Mouse (Mus musculus) ZHBTc4 (cell line): ENCODE data around the gene Zfp988.
"Not testable (repeated sequence)": the region's sequence is repeated elsewhere in the genome, so short reads cannot be mapped to it uniquely, and the experiment has no call there.

ENCODE experiments used
- DNase-seq: peaks from one replicate; pipeline ENCODE4 v3.0.0-alpha.2; 2011; ENCODE audit warnings: low read depth, low spot score

Zfp988 gene

DNA sequence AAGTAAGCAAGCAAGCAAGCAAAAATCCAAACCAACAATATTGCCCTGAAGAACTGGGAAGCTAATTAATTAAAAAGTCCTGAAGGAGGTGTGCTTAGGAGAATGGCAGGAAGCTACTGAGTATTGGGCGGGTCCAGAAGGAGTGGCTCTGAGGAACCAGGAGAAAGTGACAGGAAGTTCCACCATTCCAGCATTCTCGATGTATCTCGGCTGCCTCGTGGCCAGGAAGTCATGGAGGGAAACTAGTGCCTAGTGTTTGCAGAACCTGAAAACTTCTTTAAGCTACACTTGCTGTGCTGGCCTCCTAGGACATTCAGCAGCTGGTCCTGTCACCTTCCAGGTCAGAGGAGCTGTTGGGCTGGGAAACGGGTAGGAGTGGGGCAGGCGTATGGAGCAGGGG, at the start of gene Zfp988:
Gene Zfp988 (plus strand): TSS at position 239 of the 400 bp plus-strand sequence.
- DNase-seq, result peak; percentile 57

DNA sequence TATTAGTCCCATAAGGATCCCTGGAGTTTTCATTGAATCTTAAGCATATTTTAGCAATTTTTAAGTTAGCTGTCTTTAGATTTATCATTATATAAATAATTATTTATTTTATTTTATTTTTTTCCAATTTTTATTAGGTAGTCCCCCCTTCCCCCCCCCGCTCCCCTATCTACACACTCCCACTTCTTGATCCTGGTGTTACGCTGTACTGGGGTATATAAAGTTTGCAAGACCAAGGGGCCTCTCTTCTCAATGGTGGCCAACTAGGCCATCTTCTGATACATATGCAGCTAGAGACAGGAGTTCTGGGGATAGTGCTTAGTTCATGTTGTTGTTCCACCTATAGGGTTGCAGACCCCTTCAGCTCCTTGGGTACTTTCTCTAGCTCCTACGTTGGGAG, 42.8 kb upstream of the Zfp988 start:
- DNase-seq, result not testable (repeated sequence)

DNA sequence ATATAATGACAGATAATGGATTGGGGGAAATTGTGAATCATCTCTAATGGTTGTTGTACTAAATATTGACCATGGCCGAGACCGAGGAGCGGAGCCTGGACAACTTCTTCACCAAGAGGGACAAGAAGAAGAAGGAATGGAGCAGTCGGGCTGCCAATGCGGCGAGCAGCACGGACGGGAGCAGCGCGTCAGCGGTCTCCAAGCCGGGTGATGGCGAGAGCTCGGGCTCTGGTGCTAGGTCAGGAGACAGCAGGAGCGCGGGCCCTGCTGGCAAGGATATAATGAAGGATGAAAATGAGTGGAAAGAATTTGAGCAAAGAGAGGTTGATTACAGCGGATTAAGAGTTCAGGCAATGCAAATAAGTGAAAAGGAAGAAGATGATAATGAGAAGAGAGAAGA, 38.2 kb upstream of the Zfp988 start:
- not testable (repeated sequence) for DNase-seq

DNA sequence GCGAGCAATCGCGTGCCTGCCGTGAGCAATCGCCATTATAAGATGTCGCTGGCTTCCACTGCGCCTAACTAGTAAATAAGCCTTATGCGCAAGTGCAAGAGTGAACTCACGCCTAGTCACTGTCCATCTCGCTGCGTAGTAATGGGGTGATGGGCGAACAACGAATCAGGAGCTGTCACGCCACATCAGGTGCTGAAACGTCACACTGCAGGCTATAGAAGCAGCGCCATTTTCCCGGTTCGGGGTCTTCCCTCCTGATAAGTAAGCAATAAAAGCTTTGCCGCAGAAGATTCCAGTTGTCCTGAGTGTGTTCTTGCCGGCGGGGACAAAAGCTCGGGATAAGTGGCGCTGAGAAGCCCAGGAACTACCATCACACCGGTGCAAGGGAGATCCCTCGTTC, 36.7 kb upstream of the Zfp988 start:
- peak; percentile 16 for DNase-seq

DNA sequence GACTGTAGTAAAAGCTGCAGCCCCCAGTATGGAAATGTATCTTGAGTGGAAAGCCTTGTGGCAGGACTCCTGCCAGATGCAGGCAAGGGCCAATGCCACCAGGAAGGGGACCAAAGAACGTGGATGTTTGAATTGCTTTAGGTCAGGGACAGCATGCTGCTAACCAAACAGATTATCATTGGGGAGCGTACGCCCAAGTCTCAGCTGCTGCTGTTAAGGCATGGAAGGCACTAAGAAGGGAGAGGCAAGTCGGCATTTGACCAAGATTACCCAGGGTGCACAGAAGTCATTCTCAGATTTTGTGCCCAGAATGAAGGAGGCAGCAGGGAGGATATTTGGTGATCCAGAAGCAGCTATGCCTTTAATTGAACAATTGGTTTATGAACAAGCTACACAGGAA, 35.4 kb upstream of the Zfp988 start:
- DNase-seq, result not testable (repeated sequence)

GRCm38 (mm10) chr4:147271601-147272000, 33.9 kb upstream of the Zfp988 start:
- not testable (repeated sequence) for DNase-seq

DNA sequence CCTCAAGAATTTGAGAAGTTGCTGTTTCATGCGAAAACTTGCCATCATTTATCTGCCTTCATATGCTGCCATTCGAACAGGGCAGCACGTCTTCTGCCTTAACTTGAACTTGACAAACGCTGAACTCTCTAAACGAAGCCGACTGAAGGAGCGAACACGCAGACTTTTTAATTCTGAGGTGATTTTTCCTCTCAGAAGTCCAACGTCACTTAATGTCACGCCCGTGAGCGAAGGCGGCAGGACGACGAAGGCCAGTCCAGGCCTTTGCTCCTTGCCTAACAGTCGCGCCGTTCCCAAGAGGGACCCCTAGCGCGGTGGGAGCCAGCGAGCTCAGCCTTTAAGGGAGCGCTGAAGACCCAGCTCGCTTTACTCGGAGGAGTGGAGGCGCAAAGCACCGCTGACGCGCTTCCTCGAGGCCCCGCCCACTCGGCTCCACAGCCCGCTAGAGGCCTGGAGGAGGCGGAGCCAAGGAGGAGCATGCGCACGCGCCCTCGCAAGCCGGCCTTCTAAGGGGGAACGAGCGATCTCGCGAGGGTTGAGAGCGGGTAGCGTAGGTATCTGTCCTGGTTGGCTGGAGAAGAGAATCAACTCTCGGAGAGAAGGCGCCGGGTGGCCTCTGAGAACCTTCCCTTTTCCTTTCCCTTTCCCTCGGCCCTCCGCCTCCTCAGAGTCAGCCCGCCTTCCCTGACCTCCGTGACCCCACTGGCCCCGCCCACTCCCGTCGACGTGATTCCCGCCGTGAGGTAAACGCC, 30.3 kb upstream of the Zfp988 start:
- DNase-seq, result peak; percentile 99

- peak; percentile 48 for DNase-seq
Observed at GRCm38 (mm10) chr4:147275773-147276140, 29.7 kb upstream of the Zfp988 start.

- not testable (repeated sequence) for DNase-seq
Observed at GRCm38 (mm10) chr4:147280406-147280805, 25.1 kb upstream of the Zfp988 start.

DNA sequence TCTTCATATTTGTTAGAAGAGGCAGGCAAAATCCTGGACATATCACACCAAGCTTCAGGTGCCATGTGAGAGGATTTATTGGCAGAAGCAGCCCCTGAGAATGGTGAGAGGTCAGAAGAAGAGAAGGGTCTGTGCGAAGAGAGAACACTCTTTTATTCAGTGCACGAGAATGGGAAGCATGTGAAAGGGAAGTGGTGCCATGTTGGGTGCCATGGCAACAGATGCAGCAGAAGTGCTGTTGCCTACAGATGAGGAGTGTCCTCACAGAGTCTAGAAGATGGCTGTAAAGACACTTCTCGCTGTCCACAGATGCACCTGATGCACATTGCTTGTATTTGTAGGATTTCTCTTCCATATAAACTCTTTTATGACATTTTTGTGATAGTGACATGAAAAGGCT, 6.9 kb upstream of the Zfp988 start:
- DNase-seq, result peak; percentile 30

DNA sequence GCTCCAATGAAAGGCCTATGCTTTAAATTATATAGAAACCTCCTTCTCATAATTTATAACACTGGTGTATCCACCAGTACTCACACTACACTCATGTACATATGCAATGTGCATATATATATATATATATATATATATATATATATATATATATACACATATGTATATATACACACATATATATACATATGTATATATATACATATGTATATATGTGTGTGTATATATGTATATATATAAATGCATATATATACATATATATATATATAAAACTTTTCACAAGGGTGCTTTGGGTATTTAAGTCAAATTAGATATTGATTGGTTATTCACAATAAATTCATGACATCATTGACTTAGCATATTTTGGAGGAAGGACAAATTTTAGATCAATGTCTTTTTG, 3.1 kb upstream of the Zfp988 start:
- DNase-seq, result not testable (repeated sequence)

- DNase-seq, result not testable (repeated sequence)
Observed at GRCm38 (mm10) chr4:147335036-147335690, 29.7 kb downstream of the Zfp988 start.

DNA sequence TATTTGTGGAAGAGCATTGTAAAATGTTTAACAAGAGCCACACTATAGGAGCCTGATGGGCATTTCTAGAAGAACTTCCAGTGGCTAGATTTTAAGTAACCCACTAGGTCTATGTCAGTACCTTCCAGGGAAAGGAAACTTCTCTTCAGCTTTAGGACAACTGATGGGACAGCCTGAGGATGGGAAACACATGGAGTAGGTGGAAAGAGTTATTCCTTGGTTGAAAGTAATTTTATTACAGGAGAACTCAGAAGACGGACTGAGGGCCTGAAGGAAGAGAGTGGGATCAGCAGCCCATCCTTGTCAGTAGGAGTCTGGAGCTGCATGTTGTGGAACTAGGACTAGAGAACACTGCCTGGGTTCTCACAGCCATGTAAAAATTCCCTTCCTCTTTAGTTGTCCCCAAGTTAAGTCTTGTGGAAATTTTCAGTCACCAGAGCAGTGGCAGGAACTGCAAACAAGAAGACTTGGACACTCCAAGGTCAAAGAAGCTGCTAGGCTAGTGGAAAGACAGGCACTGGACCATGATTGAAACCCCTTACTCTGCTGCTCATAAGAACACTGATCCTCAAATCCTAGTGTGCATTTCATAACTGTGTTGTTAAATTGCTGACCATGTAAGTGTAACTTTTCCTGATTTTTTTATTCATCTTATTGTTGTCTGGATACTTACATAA, 30.4 kb downstream of the Zfp988 start:
- not testable (repeated sequence) for DNase-seq

DNA sequence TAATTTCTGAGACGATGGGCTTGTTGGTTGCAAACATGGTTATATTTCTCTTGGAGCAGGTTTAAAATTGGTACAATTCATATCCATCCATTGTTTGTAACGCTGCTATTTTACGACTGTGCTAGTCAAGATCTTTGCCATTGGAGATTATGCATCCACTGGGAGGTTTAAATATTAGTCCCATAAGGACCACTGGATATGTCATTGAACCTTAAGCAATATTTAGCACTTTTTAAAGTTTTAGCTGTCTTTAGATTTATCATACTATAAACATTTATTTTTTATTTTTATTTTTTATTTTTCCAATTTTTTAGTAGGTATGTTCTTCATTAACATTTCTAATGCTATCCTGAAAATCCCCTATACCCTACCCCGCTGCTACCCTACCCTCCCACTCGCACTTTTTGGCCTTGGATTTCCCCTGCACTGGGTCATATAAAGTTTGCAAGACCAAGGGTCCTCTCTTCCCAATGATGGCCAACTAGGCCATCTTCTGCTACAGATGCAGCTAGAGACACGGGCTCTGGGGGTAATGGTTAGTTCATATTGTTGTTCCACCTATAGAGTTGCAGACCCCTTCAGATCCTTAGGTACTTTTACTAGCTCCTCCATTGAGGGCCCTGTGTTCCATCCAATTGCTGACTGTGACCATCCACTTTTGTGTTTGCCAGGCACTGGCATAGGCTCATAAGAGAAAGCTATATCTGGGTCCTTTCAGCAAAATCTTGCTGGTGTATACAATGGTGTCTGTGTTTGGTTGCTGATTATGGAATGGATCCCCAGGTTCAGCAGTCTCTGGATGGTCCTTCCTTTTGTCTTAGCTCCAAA, 31.1 kb downstream of the Zfp988 start:
- DNase-seq, result not testable (repeated sequence)

DNA sequence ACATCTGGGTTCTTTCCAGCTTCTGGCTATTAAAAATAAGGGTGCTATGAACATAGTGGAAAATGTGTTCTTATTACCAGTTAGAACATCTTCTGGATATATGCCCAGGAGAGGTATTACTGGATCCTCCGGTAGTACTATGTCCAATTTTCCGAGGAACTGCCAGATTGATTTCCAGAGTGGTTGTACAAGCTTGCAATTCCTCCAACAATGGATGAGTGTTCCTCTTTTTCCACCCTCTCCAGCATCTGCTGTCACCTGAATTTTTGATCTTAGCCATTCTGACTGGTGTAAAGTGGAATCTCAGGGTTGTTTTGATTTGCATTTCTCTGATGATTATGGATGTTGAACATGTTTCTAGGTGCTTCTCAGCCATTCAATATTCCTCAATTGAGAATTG, 32.0 kb downstream of the Zfp988 start:
- DNase-seq, result not testable (repeated sequence)

GRCm38 (mm10) chr4:147338032-147338610, 32.6 kb downstream of the Zfp988 start:
- DNase-seq, result no peak

- DNase-seq, result not testable (repeated sequence)
Observed at GRCm38 (mm10) chr4:147338706-147339105, 33.2 kb downstream of the Zfp988 start.

GRCm38 (mm10) chr4:147339601-147340219, 34.2 kb downstream of the Zfp988 start:
- DNase-seq, result not testable (repeated sequence)

- peak; percentile 63 for DNase-seq
Observed at GRCm38 (mm10) chr4:147340236-147340635, 34.8 kb downstream of the Zfp988 start.

DNA sequence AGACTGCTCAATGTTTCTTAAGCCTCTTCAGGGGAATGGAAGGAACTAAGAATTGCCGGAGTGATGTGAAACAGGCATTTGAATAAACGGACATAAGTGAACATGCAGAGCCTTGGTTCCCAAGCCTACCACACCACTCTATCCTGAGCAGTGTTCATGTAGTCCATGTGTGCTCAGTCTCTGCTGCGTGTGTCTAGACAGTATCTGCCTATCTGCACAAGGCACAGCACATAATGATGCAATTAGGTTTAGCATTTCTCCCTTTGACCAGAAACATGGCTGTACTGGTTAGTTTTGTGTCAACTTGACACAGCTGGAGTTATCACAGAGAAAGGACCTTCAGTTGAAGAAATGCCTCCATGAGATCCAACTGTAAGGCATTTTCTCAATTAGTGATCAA, 35.4 kb downstream of the Zfp988 start:
- DNase-seq, result not testable (repeated sequence)
